Mouse (Mus musculus): ENCODE data around the gene Pax3. TPM values are rescaled to one million over a fixed set of nuclear protein-coding genes. Genes with fewer than 3 reads are reported as not detected.

Gene Pax3
- total RNA-seq, 2 experiments from 2014 or later, result not detected

- intact Hi-C loops (cut with DNase I), result no loop called here
- no peak overlapping the region for H3K27ac ChIP-seq
These were observed 136.1 kb downstream of the Pax3 start for GRCm38 (mm10) chr1:78060850-78061249.

GRCm38 (mm10) chr1:78057939-78058338, 139.0 kb downstream of the Pax3 start:
- no peak for DNase-seq
- TF ChIP-seq CTCF (IDR thresholded peaks at IDR 0.05), result no peak
- H3K27ac ChIP-seq, result no peak overlapping the region
- intact Hi-C loops (cut with DNase I), result no loop called here
- no peak overlapping the region for H3K4me3 ChIP-seq

More at GRCm38 (mm10) chr1:78060850-78061249, 136.1 kb downstream of the Pax3 start:
- DNase-seq, result no peak
- no peak overlapping the region for H3K4me3 ChIP-seq
- TF ChIP-seq CTCF (IDR thresholded peaks at IDR 0.05), result no peak

GRCm38 (mm10) chr1:78053677-78054076, 143.3 kb downstream of the Pax3 start:
- Histone ChIP-seq H3K27ac (no peak overlapping the region), H3K4me3 (no peak overlapping the region)
- no peak for TF ChIP-seq CTCF (IDR thresholded peaks at IDR 0.05)
- no peak for DNase-seq
- intact Hi-C loops (cut with DNase I), result no loop called here

Other genes starting within 250 kb of the Pax3 start
- not detected for gene Sgpp2, start 113.2 kb upstream of the Pax3 start, total RNA-seq (2021)